In the genomic region with DNA sequence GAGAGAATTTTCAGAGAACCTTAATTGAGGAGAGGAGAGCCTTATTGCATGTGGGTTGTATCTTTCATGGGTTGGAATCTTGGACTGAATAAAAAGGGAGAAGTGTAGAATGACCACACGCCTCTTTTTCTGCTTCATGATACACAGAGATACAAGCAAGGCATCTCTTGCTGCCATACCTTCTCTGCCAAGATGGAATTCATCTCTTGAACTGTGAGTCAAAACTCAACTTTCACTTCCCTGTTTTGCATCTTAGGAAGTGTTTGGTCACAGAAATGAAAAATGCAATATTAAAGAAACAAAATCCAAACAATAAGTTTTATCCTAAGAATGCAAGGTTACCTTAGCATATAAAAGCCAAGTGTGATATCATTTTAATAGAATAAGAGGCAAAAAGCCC, we compare ENCODE assay signal across 29 mouse cellular contexts. TPM values are rescaled to one million over a fixed set of nuclear protein-coding genes. Genes with fewer than 3 reads are reported as not detected.
DNase-seq lines count a peak whose midpoint lies in the region; ATAC-seq and TF ChIP-seq lines count a peak whose summit lies in the region.
"Had no signal": no experiment of that assay in that cellular context is flagged by ENCODE, and none has a peak within 500 bp of the region (broad histone marks: within the 10 kb centered on the region; RNA-seq: fewer than 3 reads in every experiment).

No protein-coding gene starts in this region.

- no peak for ATAC-seq in liver, postnatal 0 days
- ATAC-seq in common myeloid progenitor, adult 5-6 weeks (replicated peaks; ENCODE audit: low read depth, poor library complexity, severe bottlenecking) = 0 out of 2 replicates have a peak, but pooled peaks have one; percentile 22
- ATAC-seq in megakaryocyte, adult 5-6 weeks (ENCODE audit: poor library complexity, severe bottlenecking) = 0 out of 2 replicates have a peak, but pooled peaks have one; percentile 47
- ATAC-seq in kidney, embryonic 16.5 days (ENCODE audit: low FRiP score, low TSS enrichment) = no peak
- ATAC-seq: forebrain, embryonic 14.5 days; forebrain, embryonic 16.5 days had no signal

- H3K9me3 ChIP-seq in liver, postnatal 0 days (ENCODE audit: low read length) = no peaks in the 10 kb centered on the region
- no peaks in the 10 kb centered on the region for H3K9me3 ChIP-seq in kidney, embryonic 16.5 days (ENCODE audit: low read length)
- H3K9me3 ChIP-seq: embryonic facial prominence, embryonic 13.5 days; embryonic facial prominence, embryonic 15.5 days; forebrain, embryonic 10.5 days; forebrain, embryonic 12.5 days; G1E had no signal

- H3K27me3 ChIP-seq in liver, adult 2 months (ENCODE audit: control insufficient read depth, insufficient read depth, low read length) = no peaks in the 10 kb centered on the region
- H3K27me3 ChIP-seq in liver, postnatal 0 days (ENCODE audit: insufficient read depth, low read length) = no peaks in the 10 kb centered on the region
- H3K27me3 ChIP-seq in kidney, embryonic 16.5 days (ENCODE audit: insufficient read depth, low read length) = no peaks in the 10 kb centered on the region
- H3K27me3 ChIP-seq: embryonic facial prominence, embryonic 13.5 days; embryonic facial prominence, embryonic 15.5 days; forebrain, embryonic 12.5 days had no signal

- no peak for TF ChIP-seq EP300 in liver, postnatal 0 days (IDR thresholded peaks at IDR 0.05; ENCODE audit: low read depth)

- no peaks in the 10 kb centered on the region for H3K36me3 ChIP-seq in liver, adult 2 months (ENCODE audit: control insufficient read depth, insufficient read depth, low read length)
- H3K36me3 ChIP-seq in liver, postnatal 0 days (replicated peaks; ENCODE audit: insufficient read depth, low read length) = no peaks in the 10 kb centered on the region
- H3K36me3 ChIP-seq in kidney, embryonic 16.5 days (ENCODE audit: insufficient read depth, low read length) = no peaks in the 10 kb centered on the region
- H3K36me3 ChIP-seq: embryonic facial prominence, embryonic 13.5 days; embryonic facial prominence, embryonic 15.5 days; forebrain, embryonic 10.5 days; forebrain, embryonic 12.5 days; G1E had no signal

- H3K9ac ChIP-seq in liver, adult 2 months (ENCODE audit: low read depth, low read length) = no peak overlapping the region
- H3K9ac ChIP-seq in liver, postnatal 0 days (replicated peaks) = no peak overlapping the region
- H3K9ac ChIP-seq in kidney, embryonic 16.5 days (replicated peaks; ENCODE audit: low read length) = no peak overlapping the region
- H3K9ac ChIP-seq: embryonic facial prominence, embryonic 13.5 days; embryonic facial prominence, embryonic 15.5 days; forebrain, embryonic 12.5 days had no signal

- no peak overlapping the region for H3K4me3 ChIP-seq in liver, adult 2 months (ENCODE audit: insufficient read depth, low read depth, low read length)
- no peak overlapping the region for H3K4me3 ChIP-seq in liver, postnatal 0 days (ENCODE audit: low read depth, low read length)
- no peak overlapping the region for H3K4me3 ChIP-seq in kidney, embryonic 16.5 days (ENCODE audit: low read length)
- H3K4me3 ChIP-seq: embryonic facial prominence, embryonic 13.5 days; embryonic facial prominence, embryonic 15.5 days; erythroblast, embryonic 14.5 days; forebrain, embryonic 10.5 days; forebrain, embryonic 12.5 days had no signal

- no peaks in the 10 kb centered on the region for H3K4me1 ChIP-seq in liver, adult 2 months (ENCODE audit: control insufficient read depth, insufficient read depth, low read length)
- no peaks in the 10 kb centered on the region for H3K4me1 ChIP-seq in liver, postnatal 0 days (ENCODE audit: insufficient read depth)
- H3K4me1 ChIP-seq in kidney, embryonic 16.5 days (ENCODE audit: insufficient read depth, low read length) = no peaks in the 10 kb centered on the region
- H3K4me1 ChIP-seq: embryonic facial prominence, embryonic 13.5 days; embryonic facial prominence, embryonic 15.5 days; forebrain, embryonic 10.5 days; forebrain, embryonic 12.5 days had no signal

- TF ChIP-seq CTCF in liver, adult 2 months (IDR thresholded peaks at IDR 0.05; ENCODE audit: low read depth, low read length) = no peak
- no peak for TF ChIP-seq CTCF in liver, postnatal 0 days (IDR thresholded peaks at IDR 0.05; ENCODE audit: low read depth)

- TF ChIP-seq POLR2A in liver, adult 2 months (IDR thresholded peaks at IDR 0.05; ENCODE audit: extremely low read depth, insufficient read depth, low read length) = no peak

- H3K4me2 ChIP-seq in liver, postnatal 0 days (ENCODE audit: low read depth, low read length) = no peak overlapping the region
- H3K4me2 ChIP-seq in kidney, embryonic 16.5 days (replicated peaks; ENCODE audit: low read depth, low read length) = no peak overlapping the region
- H3K4me2 ChIP-seq: embryonic facial prominence, embryonic 13.5 days; embryonic facial prominence, embryonic 15.5 days; forebrain, embryonic 12.5 days had no signal

- peak; percentile 2 for DNase-seq in liver, adult 2 months (ENCODE audit: extremely low read depth, low read depth, low spot score)
- no peak for DNase-seq in liver, postnatal 0 days
- DNase-seq in lung, postnatal 4 days = no peak
- no peak for DNase-seq in MN1 (ENCODE audit: low spot score)
- DNase-seq: adrenal gland, adult 2 months; adrenal gland, postnatal 10 days; adrenal gland, postnatal 25 days; cerebellum, adult 11 months; cerebellum, adult 18-20 months; cerebellum, adult 8-10 months; cerebellum, adult 9-11 months; cerebellum, postnatal 14 days; cerebellum, postnatal 36 days; embryo, embryonic 11 days had no signal

- 67% methylated on average over 1 of the region's 1 CpGs for WGBS in liver, adult 2 months
- 57% methylated on average over 1 of the region's 1 CpGs for WGBS in liver, postnatal 0 days (ENCODE audit: insufficient replicate concordance)
- 94% methylated on average over 1 of the region's 1 CpGs for WGBS in kidney, embryonic 16.5 days

- no peak overlapping the region for H3K27ac ChIP-seq in liver, adult 2 months (replicated peaks; ENCODE audit: insufficient read depth, low read depth, low read length)
- no peak overlapping the region for H3K27ac ChIP-seq in liver, postnatal 0 days (ENCODE audit: low read depth)
- no peak overlapping the region for H3K27ac ChIP-seq in kidney, embryonic 16.5 days (ENCODE audit: low read length)
- H3K27ac ChIP-seq: embryonic facial prominence, embryonic 13.5 days; embryonic facial prominence, embryonic 15.5 days; forebrain, embryonic 10.5 days; forebrain, embryonic 12.5 days had no signal

- H3K79me2 ChIP-seq in liver, adult 2 months (ENCODE audit: control insufficient read depth, insufficient read depth, low read length) = no peaks in the 10 kb centered on the region

RNA-seq across cellular contexts. Expression of gene Capn13, which starts 40.1 kb away (rescaled TPM):
- total RNA-seq in liver, adult 2 months (2014; rRNA removed) = 0.09 TPM in 1 of 2 replicates, not detected in the other
- 0.04 TPM in 1 of 2 replicates, not detected in the other for polyA plus RNA-seq in liver, adult 2 months (2012; rRNA removed)
- not detected in 2 replicates for polyA plus RNA-seq in liver, postnatal 0 days (2015; fragmentation: Nextera tagmentation; extraction: Ambion mirVana)
- not detected in 2 replicates for total RNA-seq in common myeloid progenitor, adult 5-6 weeks (2017)
- total RNA-seq in megakaryocyte, adult 5-6 weeks (2015) = not detected in 2 replicates
- 0.04 TPM in 1 of 2 replicates, not detected in the other for total RNA-seq in megakaryocyte, adult 5-6 weeks (2017)
- 0.21 and 0.63 TPM in 2 replicates for polyA plus RNA-seq in kidney, embryonic 16.5 days (2015; fragmentation: Nextera tagmentation; extraction: Ambion mirVana)
- total RNA-seq: adrenal gland, adult 2 months; adrenal gland, postnatal 10 days; adrenal gland, postnatal 25 days; adrenal gland, postnatal 4 days; G1E had no signal
- polyA plus RNA-seq: adrenal gland, adult 2 months; brain, embryonic 14.5 days; C2C12; embryonic facial prominence, embryonic 11.5 days; embryonic facial prominence, embryonic 13.5 days; erythroblast, embryonic 14.5 days; forebrain, embryonic 10.5 days; forebrain, embryonic 12.5 days; forebrain, embryonic 14.5 days; forebrain, embryonic 16.5 days; G1E had no signal

Comparison
In these comparisons a context has a peak if more than half of its experiments do, and no peak if none do; other contexts are left out.
1. ATAC-seq: peak in common myeloid progenitor, adult 5-6 weeks (single experiment) and megakaryocyte, adult 5-6 weeks (single experiment); none in liver, postnatal 0 days (single experiment) and kidney, embryonic 16.5 days (single experiment).